Comparison of ENCODE assay signal across 14 mouse cellular contexts in the genomic region with DNA sequence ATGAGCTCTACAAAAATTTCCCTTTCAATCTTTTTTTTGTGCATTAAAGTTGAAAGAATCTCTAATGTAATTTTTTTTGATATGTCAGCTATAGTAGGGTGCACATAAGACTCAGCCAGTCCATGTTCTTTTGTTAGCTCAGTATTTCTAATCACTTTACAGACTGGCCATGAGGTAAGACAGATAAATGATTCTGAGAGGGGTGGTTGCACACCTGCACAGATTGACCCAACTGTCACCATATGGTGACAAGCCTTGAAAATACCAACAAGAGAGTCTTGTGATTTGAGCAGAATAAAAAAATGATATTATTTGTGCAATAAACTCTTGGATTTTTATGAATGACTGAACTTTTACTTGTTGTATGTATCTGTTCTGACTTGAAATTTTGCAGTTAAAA.
"Had no signal": no experiment of that assay in that cellular context is flagged by ENCODE, and none has a peak within 500 bp of the region (broad histone marks: within the 10 kb centered on the region; RNA-seq: fewer than 3 reads in every experiment).

No protein-coding gene starts in this region.

- ATAC-seq: forebrain, embryonic 13.5 days; forebrain, embryonic 14.5 days; forebrain, embryonic 15.5 days; forebrain, embryonic 16.5 days; forebrain, postnatal 0 days had no signal

- DNase-seq: embryo, embryonic 11 days; forebrain, postnatal 0 days; gastrocnemius, adult 2 months; gastrocnemius, postnatal 10 days; gastrocnemius, postnatal 14 days; gastrocnemius, postnatal 25 days; gastrocnemius, postnatal 36 days; heart, adult 11 months; heart, adult 18-20 months; heart, adult 2 months had no signal
